Mouse (Mus musculus): ENCODE measurements around the gene Cenpt.
A peak's percentile ranks its signal among the peaks of the same experiment; 100 is the strongest.
"Not testable (repeated sequence)": the region's sequence is repeated elsewhere in the genome, so short reads cannot be mapped to it uniquely, and the experiment has no call there.

Cenpt gene

GRCm38 (mm10) chr8:105854303-105854702 is 1.2 kb upstream of the Cenpt start:
- no peak for DNase-seq (ENCODE audit: low spot score)

GRCm38 (mm10) chr8:105852146-105852729 is 840 bp downstream of the Cenpt start:
- no peak for DNase-seq (ENCODE audit: low spot score)

DNA sequence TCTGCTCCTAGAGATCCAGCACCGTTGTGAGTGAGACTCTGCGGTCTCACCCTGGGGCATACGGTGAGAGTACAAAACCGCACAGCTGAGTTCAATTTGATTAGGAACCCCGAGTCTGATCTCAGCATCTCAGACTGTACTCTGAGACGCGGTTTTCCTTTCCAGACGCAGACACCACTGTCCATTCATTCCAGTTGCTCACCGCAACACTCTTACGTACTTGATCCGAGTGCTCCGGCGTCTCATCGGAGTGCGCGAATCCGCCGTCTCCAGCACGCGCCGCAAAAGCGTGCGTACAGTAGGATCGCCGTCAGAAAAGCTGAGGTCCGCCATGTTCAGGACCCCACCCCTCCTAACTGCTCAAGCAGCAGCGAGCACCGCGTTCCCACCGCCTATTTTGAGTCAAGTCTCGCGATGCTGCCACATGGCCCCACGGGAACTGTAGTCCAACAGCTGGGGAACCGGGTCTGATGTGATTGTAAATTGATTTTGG is 1.4 kb downstream of the Cenpt start:
- DNase-seq (ENCODE audit: low spot score) = peak; percentile 98

- DNase-seq (ENCODE audit: low spot score) = no peak
Observed at GRCm38 (mm10) chr8:105850611-105851010, 2.5 kb downstream of the Cenpt start.

DNA sequence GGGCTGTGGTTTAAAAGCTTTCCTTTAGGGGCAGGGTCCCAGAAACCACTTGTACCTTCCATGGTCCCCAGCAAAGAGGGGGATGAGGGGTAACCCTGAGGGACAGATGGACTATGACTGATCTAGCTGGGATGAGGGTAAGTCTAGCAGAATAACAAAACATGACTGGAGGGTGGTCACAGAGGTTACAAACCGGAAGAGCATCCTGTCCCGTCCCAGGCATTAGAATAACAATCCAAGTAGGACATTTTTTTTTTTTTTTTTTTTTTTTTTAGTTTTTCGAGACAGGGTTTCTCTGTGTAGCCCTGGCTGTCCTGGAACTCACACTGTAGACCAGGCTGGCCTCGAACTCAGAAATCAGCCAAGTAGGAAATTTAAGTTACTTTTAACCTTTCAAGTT is 3.1 kb downstream of the Cenpt start:
- no peak for DNase-seq (ENCODE audit: low spot score)

DNA sequence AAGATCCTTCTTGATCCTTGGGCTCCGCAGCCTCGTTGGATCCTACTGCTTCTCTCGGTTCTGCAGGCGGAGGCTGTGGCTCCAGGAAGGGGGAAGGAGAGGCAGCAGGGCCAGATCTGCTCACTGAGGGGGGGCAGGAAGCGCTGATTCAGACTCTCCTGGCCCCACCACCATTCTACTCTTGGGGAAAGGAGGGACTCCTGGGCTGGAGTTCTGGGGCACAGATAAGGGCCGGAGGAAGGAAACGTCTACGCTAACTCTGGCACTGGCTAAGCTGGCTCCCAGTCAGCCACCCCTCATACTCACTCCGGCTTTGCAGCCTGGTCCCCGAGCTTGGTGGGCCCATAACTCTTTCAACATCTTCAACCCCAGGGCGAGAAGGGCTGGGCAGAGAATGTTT is 6.4 kb downstream of the Cenpt start:
- DNase-seq (ENCODE audit: low spot score) = no peak

GRCm38 (mm10) chr8:105839209-105839608 is 13.9 kb downstream of the Cenpt start:
- DNase-seq (ENCODE audit: low spot score) = no peak

- no peak for DNase-seq (ENCODE audit: low spot score)
Observed at GRCm38 (mm10) chr8:105836991-105837390, 16.1 kb downstream of the Cenpt start.

- peak; percentile 69 for DNase-seq (ENCODE audit: low spot score)
Observed at GRCm38 (mm10) chr8:105835318-105835717, 17.8 kb downstream of the Cenpt start.

DNA sequence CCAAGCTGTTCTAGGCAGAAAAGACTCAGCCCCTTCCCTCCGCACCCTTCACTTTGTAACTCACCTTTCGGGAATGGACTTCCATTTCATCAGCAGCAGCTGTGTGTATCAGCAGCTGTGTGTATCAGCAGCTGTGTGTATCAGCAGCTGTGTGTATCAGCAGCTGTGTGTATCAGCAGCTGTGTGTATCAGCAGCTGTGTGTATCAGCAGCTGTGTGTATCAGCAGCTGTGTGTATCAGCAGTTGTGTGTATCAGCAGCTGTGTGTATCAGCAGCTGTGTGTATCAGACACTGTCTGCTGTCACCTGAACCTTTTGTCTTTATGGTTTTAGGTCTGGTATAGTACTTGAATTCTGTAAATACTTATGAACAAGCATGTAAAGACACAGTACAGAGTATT is 19.3 kb downstream of the Cenpt start:
- DNase-seq (ENCODE audit: low spot score) = not testable (repeated sequence)

DNA sequence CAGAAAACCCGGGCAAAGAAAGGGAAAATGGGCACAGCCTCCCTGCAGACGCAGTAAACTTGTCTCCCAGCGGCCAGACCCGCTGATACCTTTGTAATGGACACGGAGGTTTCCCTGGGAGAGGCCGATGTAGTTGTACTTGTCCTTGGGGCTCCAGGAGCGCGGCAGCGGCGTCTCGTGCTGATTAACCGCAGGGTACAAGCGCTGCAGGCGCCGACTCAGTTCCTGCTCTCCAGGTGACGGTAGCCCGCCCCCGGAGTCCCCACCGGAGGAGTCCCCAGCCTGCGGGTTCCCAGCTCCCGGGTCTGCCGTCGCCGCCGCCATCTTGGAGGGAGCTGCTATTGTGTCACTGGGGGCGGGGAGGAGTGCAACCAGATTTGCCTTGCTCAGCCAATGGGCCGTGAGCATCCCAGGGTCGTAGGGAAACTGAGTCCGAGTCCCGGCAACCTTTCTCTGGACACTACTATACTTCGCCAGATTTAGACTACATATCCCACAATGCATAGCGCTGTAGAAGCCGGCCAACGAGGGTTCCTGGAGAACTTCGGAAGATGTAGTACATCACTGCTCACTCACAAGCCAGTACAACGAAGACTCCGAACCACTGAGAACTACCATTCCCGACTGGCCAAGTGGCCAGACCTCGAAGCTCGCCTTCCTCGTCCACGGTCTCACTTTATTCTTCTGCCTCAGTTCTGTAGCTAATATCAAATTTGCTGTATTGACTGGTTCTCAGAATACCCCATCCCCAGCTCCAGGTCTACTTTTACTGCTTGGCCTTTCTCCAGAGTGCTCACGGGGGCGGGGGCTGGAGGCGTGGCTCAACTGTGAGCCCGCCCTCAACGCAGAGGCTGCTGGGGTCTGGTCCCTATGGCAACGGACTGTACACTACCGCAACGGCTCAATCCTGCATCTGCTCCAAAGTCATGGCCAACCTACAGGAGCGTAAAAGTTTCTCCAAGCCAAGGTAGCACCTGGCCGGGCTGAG is 25.9 kb downstream of the Cenpt start, which contains the start of the genes Ranbp10 and Tsnaxip1:
Gene Ranbp10 (minus strand): TSS at position 490 of the 988 bp plus-strand sequence.
Gene Tsnaxip1 (plus strand): TSS at position 871 of the 988 bp plus-strand sequence.
- peak; percentile 100 for DNase-seq (ENCODE audit: low spot score)

DNA sequence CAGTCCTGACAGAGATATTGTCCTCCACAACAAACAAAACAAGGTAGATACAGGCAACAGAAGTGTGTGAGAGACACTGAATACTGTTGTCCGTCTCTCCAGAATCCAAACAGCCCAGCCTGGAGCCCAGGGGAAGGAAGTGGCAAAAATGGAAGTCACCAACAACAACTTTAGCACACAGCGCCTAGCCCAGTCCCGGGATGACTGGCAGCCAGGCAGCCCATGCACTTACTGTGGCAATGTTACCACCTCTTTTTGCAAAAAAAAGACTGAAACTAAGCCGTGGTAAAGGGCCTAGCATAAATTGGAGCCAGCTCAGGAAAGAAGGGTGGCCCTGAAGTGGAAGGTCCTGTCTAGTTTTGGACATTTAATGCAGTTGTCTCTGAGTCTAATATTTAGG is 26.7 kb downstream of the Cenpt start:
- peak; percentile 7 for DNase-seq (ENCODE audit: low spot score)

DNA sequence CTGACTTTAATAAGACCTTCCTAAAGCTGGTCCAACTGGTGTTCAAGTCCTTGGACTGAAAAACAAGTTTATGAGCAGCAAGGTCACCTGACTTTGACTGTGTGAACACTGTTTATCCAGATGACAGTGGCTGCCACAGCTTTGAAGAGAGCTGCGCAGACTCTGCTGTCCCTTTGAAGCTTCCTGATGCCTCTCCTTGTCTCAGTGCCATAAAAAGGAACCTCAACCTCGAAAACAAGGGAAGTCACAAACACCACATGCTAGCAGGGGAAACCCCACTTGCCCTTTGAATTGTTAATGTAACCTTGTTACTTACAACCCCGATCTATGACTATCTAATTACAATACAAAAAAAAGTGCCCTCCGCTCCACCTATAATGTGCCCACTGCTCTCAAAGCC is 27.6 kb downstream of the Cenpt start:
- no peak for DNase-seq (ENCODE audit: low spot score)

DNA sequence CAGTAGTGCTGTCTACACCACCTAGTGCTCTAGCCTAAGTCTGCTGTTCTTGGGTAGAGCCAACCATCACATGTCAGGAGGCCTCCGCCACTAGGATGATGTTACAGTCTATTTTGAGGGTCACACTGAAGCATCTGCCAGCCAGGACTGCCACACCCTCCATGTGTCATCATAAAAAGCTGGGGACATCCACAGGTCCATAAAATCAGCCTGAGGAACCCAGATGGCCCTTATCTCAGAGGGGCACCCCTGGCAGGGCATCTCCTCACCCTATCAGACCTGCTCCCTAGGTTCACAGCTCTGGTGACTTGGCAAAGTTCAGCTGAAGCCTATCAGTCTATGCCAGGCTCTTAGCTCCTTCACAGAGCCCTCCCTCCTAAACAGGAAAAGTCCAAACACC is 32.2 kb downstream of the Cenpt start:
- DNase-seq (ENCODE audit: low spot score) = no peak

- DNase-seq (ENCODE audit: low spot score) = no peak
Observed at GRCm38 (mm10) chr8:105819659-105820058, 33.4 kb downstream of the Cenpt start.

- no peak for DNase-seq (ENCODE audit: low spot score)
Observed at GRCm38 (mm10) chr8:105813241-105813640, 39.8 kb downstream of the Cenpt start.

DNA sequence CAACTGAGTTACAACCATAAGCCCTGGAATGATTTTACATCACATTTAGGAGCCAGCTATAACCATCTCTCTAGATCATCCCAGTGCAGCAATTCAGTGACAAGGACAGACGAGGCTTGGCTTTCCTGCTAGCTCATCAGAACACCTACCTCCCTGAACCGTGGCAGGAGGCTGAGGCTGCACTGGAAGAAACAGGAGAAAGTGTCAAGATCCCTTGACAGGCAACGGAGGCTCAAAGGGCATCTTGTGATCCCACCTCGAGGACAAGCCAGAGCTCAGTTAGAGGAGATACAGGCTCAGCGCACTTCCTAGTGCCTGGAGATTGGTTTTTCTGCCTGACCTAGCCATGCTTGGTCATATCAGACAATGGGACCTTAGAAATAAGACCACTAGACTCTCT is 40.6 kb downstream of the Cenpt start:
- DNase-seq (ENCODE audit: low spot score) = no peak

- DNase-seq (ENCODE audit: low spot score) = no peak
Observed at GRCm38 (mm10) chr8:105811543-105811942, 41.5 kb downstream of the Cenpt start.

GRCm38 (mm10) chr8:105811061-105811460 is 42.0 kb downstream of the Cenpt start:
- DNase-seq (ENCODE audit: low spot score) = no peak

DNA sequence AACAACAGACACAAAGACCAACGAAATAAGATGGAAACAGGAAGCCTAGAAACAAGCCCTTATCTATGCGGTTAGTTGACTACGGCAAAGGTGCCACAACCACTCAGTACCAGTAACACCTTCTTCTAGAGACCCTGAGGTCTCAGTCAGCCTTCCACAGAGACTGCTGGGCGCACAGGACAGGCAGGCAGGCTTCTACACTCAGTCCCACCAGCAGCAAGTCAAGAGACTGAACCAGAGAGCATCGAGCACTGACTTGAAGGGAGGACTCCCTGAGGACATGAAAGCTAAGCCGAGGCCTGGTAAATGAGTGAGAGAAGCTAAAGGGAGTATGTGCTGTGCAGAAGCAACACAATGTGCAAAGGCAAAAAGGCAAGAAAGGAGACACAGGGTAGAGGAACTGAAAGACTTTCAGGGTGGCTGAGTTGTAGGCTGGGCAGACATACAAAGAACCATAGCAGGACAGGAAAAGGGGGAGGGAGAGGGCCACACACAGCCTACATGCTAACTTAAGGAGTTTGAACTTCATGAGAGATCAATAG is 42.8 kb downstream of the Cenpt start:
- DNase-seq (ENCODE audit: low spot score) = no peak

DNA sequence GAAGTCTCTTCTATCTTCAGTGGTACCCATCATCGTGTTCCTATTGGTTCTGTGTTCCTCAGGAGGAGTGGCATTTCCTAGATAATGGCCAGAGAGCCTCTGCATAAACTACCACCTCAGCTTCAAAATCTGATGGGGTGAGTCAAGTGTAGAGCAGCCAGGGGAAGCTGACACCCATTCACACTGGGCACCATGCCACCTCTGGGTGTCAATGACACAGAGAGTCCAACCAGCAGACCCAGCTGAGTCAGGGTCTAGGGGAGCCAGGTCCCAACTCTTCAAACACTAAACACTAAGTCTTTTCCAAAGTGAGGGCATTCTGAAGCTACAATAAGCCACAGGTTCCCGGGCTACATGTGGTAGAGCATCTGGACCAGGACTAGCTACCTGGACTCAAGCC is 44.6 kb downstream of the Cenpt start:
- DNase-seq (ENCODE audit: low spot score) = no peak

- DNase-seq (ENCODE audit: low spot score) = no peak
Observed at GRCm38 (mm10) chr8:105807766-105808165, 45.3 kb downstream of the Cenpt start.

GRCm38 (mm10) chr8:105805964-105806363 is 47.1 kb downstream of the Cenpt start:
- DNase-seq (ENCODE audit: low spot score) = no peak
